Mouse (Mus musculus): ENCODE measurements at regions not wholly inside any gene's neighbourhood (a gene's known extent, or its start where the extent isn't known, plus 50 kb on each side); places are given as distances from the start of the nearest gene placed in this dataset.

GRCm38 (mm10) chr3:153084226-153085095 lies 102.4 kb upstream of the St6galnac5 start:
- TF ChIP-seq CTCF (conservative IDR thresholded peaks at IDR 0.05 in 1 of 2, IDR thresholded peaks at IDR 0.05 in 1 of 2; ENCODE audit: low read depth in 2 of 2, low read length in 2 of 2) (no peak), TCF12 (IDR thresholded peaks at IDR 0.05; ENCODE audit: low read depth, low read length) (no peak)

All from CH12.LX (cell line).